Mouse (Mus musculus) layer of hippocampus, adult 9-10 months (tissue): ENCODE measurements around the gene Ethe1.
A peak's percentile ranks its signal among the peaks of the same experiment; 100 is the strongest.

Experiments
- DNase-seq: peaks from one replicate; pipeline ENCODE4 v3.0.0; 2022; ENCODE audit warnings: low spot score

Gene Ethe1

DNA sequence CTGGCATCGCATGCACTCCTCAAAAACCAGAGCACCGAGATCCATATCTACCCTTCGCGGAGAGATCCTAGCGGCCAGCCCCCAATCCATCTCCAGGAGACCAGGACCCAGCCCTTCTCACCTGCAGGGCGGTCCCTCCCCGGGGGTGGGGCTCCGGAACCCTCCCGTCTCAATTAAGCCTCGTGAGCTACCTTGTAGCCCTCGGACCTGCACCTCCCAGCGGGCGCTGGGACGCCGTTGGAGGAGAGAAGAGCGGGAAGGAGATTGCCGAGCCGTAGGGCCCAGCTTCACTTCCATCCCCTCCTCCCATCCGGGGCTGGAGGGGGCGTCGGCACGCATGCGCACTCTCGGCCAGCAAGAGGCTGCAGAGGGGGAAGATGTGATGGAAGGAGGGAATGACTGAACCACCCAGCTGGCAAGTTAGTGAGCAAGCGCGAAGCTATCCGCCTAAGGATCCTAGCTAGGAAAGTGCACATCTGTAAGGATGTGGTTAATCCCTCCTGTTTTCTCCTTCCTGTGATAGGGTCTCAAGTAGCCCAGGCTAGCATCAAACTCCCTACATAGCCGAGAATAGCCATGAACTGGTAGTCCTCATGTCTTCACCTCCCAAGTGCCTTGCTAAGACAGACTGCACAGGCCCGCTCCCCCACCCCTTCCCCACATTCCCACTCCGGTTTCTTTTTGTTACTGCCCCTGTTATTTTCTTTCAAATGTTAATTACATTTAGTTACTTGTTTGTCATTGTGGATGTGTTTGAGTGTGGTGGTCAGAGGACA is at the start of gene Ethe1, which contains the start of gene Zfp575:
Gene Ethe1, plus strand, starts transcription at position 214 of the 776 bp plus-strand sequence.
Gene Zfp575, minus strand, starts transcription at position 312 of the 776 bp plus-strand sequence.
- no peak for DNase-seq

DNA sequence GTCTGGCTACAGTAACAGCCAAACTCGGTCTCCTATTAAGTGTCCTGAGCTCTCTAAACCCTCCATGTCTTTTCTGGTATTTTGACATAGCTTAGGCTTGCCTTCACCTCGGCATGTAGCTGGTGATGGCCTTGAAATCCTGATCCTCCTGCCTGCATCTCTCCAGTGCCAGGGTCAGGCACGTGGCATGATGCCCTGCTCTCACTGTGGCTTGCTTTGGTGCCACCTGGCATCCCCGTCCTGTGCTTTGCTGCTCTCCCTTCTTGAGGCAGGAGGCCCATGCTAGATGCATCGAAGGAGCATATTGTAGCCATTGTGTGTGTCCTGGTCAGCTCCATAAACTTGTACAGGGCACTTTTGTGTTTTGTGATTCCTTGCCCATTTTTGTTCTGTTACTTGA is 49.8 kb upstream of the Ethe1 start:
- DNase-seq: no peak

DNA sequence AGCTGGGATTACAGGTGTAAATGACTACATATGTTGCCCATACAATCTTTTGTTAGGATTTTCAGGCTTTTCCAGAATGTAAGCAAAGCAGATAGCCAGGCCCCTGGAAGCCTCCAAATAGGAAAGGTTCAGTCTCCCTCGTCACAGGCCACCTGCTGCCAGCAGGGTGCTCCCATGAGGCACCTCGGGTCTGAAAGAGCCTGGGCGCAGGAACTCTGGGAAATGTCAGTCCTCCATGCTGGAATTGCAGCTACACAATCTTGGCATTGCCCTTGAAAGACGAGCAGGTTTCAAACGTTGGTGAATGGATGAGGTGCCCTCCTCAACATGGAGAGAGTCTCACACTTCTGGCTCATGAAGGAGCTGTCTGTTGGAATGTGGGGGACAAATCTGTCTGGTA is 49.2 kb upstream of the Ethe1 start:
- no peak for DNase-seq

DNA sequence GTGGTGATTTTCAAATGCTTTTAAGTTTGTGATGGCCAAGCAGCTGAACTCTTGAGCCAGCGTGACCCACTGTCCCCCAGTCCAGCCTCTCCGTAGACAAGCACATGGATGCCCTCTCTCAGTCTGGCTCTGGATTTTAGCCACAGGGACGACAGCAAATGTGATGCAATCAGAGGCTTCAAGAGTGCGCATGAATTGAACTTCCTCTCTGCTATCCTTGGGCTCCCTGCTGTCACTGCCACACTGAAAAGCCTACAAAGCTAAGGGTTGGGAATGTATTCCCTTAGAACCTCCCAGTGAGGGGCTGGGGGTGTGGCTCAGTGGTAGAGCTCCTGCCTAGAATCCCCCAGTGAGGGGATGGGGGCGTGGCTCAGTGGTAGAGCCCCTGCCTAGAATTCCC is 48.6 kb upstream of the Ethe1 start:
- DNase-seq: no peak

DNA sequence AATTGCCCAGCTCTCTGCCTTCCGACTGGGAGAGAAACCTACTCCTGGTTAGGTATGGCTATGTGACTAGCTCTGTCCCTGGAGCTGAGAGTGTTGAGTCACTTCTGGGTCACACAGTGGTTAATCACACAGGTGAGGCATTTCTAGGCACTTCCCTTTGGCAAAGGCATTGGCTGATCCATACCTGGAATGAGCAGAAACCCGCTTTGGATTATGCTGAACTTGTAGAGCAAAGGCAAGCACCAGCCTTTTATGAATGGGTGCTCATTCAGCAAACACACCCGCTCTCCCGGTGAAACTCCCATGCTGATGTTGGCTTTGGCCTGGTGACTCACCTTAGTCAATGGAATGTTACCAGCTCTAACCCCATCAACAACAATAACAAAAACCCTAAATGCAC is 47.7 kb upstream of the Ethe1 start:
- no peak for DNase-seq

DNA sequence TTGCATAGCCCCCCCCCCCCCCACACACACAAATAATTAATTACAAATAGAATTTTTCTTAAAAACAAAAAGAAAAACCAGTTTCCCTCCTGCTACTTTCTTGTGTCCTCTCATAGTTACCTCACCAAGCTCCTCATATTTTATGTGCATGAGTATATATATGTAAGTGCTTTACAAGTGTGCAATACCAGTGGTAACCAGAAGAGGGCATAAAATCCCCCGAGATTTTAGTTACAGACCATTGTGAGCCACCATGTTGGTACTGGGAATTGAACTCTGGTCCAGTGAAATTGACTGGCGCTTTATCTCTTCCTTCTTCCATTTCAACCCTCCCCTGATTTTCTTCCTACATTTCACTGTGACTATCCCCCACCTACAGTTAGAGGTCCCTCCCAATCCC is 42.8 kb upstream of the Ethe1 start:
- no peak for DNase-seq

DNA sequence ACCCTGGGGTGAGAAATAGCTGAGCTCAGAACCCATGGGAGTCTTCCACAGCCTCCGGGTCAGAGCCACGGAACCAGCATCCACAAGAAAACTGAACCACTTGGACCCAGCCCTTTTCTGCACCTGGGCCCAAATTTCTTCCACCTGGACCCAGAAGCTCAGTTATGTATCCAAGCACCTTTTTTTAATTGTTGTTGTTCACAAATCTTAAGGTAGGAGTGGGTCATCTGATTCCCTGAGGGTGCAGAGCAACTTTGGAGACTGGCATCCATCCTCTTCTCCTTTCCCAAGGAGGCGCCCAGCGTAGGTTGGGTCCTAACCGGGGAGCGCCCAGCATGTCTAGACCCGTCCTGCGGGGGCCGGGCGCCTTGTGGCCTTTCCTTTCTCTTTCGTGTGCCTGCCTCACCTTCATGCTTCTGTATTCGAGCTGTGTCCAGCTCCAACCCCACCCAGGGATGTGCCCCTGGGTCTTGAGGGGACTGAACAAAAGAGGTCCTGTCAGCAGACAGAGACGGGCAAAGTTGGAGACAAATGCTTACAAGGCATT is 41.2 kb upstream of the Ethe1 start, which contains the start of the genes Pinlyp and Xrcc1:
Gene Pinlyp, minus strand, starts transcription at position 51 of the 547 bp plus-strand sequence.
Gene Xrcc1, plus strand, starts transcription at position 222 of the 547 bp plus-strand sequence.
- DNase-seq: no peak

DNA sequence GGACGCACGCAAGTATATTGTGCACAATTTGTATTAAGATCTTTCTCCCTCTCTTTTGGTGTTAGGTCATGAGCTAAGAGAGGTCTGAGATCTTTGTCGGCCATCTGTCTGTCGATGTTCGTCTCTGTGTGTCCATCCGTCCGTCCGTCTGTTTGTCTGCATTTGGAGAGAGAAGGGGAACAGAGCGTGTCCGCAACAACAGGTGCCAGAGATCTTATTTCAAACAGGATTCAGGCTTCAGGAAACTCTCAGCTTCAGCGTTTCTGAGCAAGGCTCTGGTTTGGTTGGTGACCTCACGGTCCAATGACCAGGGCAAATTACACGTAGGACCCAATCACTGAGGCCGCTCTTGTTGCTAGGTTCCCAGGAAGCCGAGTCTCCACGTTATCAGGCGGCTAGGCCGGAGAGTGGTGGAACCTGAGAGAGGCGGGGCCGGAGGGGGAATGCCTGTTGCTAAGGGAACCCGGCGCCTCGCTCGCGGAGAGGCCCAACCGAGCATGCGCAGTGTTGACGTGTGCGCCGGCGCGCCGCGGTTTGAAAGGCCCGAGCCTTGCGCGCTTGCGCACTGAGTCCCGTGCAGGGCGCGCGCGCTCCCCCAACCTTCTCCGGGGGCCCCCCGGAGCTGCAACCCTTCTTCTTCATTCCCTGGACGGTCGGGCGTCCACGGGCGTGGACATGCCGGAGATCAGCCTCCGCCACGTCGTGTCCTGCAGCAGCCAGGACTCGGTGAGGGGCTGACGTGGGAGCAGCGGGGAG is 40.5 kb upstream of the Ethe1 start:
- DNase-seq: peak; percentile 96

DNA sequence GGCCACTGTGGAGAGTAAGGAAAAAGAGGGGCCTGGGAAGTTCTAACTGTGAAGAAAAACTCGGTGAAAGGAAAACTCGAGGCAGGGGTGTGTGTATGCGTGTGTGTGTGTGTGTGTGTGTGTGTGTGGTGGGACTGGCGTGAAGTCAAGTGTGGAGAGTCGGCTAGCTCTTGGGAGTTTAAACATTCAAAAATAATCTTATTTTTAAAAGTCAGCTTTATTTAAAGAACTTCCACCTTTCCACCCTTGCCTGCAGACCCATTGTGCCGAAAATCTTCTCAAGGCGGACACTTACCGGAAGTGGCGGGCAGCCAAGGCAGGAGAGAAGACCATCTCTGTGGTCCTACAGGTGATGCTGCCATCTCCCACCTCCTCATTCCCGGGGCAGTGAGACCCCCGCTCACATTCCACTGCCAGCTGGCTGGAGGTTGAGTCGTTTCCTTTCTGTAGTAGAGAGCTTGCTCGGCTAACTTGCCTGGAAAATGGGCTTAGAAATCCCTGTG is 39.8 kb upstream of the Ethe1 start:
- DNase-seq: no peak

DNA sequence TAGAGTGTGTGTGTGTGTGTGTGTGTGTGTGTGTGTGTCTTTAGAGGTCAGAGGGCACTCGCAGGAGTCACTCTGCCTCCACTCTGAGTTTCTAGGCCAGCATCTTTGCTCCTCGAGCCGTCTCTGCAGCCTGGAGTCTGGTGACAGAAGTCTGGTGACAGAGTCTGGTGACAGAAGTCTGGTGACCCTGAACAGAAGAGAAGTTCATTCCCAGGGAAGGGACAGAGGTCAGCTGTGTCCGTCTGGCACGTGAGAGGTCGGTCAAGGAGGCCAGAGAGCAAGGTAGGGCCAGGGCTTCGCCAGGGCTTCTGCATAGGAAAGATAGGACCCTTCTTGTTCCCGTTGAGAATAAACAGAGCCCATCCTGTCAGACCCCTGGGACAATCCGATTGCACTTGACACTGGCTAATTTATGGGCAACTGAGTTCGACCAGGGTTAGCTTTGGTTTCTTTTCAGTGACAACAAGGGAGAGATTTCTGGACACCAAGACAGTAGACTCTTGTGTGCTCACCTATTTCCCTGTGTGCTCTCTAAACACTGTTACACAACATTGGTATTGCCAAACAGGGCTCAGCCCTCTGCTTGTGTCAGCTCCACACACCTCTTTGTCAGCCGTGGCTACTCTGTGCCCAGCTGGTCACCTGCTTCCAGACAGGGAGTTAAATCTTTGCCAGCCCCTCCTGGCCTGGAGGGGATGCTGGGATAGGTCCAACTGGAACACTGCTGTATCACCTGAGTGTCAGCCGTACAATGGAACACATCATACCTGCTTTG is 35.2 kb upstream of the Ethe1 start:
- DNase-seq: no peak

DNA sequence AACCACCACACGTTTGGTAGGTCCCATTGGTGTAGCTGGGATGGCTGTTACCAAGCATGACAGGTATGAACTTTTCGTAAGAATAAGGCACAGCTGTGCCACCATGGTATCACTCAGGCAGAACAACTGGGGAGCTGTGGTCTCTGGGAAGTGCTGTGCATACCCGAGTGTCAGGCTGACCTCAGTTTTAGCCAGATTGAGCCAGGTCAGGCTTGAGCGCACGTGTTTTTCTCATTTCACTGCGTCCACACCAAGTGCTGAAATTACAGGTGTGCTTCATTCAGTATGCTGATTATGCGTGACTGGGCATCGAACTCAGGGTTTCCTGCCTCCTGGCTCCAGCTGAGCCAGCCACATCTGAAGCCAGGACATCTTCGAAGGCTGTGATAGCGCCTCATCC is 31.6 kb upstream of the Ethe1 start:
- DNase-seq: no peak

DNA sequence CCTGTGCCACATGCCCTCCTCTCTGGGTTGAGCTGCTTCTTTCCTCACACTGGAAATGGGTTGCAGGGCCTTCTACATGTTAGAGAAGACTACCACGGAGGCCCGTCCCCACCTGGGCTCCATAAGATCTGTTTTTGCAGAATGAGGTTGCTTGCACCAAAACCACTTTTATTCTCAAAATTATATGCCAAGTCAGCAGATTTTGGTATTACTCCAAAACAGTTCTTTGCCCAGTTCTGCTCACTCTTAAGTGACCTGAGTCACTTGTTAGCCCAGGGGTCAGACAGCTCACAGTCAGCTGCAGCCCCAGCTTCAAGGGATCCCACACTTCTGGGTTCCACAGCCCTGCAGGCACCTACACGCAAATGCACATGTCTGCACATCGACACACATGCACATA is 25.9 kb upstream of the Ethe1 start:
- no peak for DNase-seq

DNA sequence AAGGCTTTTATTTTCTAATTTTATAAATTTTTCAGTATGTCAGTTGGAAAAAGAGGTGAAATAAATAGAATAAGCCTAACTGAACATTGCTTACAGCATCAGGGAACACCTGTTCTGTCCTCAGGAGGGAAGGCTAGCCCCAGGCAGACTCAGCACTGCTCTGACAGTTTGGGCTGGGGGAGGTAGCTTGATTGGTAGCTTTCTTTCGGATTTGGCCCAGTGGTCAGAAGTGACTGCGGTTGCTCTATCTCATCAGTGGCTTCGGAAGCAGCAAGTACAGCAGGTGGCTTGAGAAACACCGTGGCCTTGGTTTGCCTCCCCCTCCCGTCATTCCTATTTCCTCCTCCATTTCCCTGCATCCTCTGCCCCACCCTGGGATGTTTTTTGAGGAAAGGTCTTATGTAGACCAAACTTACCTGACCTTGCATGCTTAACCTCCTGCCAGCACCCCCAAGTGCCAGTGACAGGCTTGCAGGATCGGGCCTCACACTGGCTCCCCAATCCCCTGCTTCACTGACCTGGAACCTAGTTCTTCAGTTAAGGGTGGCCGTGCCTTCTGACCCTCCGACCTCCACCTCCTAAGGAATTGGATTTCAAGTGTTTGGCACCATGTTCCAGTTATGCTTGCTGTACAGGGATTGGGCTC is 24.0 kb upstream of the Ethe1 start:
- DNase-seq: no peak

DNA sequence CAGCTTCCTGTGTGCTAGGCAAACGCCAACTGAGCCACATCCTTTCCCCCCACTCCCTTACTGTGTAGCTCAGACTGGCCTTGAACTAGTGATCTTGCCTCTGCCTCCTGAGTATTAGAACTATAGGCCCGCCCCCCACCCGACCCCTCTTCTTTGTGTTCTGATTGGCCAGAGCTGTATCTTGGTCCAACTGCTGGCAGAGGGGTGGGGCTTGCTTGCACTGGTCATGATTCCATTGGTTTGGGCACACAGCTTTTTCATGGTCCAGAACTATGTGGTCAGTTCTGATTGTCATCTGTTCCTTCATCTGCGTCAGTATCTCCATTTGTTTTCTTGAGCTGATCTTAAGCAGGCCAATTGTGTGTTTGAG is 23.5 kb upstream of the Ethe1 start:
- DNase-seq: no peak

DNA sequence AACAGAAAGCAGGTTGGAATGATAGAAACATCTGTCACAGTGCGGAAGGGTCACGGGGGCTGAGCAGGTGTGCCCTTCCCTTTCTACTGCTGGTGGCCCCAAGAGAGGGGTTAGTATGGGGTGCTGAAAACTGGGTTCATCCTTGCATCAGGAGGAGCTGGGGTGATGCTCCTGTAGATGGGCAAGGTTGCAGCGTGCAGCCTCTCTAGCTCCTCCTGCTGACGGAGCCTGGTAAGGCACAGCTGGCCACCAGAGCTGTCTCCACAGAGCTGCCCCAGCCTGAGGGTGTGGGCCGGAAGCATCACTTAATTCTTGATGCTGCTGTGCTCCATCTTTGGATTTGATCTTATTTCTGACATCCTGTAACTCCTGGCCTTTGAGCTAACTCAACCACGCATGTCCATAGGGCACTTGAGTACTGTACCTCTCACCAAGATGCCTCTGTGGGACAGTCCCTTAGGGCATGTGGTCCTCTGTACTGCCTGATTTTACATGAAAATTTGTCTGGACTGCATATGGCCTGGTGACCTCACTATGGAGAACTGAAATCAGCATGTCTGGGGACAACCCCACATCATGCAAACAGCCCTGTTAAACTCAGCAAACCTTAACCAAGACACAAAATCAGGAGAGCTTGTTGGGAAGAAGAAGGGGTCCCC is 22.6 kb upstream of the Ethe1 start:
- no peak for DNase-seq

DNA sequence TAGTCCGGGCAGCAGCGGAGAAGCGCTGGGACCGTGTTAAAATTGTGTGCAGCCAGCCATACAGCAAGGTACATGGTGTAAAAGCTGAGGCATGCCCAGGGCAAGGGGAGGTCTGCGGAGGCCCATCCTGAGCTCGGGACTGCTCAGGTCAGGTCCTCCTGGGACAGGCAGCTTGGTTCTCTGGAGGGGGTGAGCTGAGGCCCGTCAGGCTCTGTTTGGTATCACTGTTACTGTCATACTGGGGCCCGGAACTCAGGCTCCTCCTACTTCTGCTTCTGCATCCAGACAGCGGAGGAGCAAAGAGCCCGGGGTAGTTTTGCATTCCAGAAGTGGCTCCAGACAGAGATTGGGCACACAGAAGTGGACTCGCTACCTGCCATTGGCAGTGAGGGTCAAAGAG is 21.7 kb upstream of the Ethe1 start:
- no peak for DNase-seq

DNA sequence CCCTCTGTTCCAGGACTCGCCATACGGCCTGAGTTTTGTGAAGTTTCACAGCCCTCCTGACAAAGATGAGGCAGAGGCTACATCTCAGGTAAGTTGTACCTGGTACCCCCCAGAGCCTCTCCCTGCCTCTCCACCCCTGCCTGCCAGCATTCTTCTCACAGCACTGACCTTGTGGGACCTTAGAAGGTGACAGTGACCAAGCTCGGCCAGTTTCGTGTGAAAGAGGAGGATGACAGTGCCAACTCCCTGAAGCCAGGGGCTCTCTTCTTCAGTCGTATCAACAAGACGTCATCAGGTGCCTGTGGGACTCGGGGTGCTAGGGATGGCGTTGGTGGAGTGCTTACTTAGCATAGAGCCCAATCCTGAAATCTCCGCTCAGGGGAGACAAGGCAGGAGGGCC is 21.1 kb upstream of the Ethe1 start:
- DNase-seq: no peak

DNA sequence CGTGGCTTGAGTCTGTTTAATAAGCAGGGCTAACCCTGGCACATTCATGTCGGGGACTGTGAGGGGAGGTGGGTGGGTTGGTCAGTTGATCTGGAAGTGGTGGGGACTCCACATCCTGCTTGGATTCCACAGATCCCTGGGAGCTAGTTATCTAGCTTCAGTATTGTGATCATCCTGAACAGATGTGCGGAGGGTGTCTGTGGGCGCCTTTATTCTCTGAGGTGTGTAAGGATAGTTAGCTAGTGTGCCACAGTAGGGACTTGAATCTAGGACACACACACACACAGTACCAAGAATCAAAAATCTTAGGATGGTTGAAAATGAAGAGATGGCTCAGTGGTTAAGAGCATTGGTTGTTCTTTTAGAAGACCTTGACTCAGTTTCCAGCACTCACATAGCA is 18.8 kb upstream of the Ethe1 start:
- DNase-seq: no peak

DNA sequence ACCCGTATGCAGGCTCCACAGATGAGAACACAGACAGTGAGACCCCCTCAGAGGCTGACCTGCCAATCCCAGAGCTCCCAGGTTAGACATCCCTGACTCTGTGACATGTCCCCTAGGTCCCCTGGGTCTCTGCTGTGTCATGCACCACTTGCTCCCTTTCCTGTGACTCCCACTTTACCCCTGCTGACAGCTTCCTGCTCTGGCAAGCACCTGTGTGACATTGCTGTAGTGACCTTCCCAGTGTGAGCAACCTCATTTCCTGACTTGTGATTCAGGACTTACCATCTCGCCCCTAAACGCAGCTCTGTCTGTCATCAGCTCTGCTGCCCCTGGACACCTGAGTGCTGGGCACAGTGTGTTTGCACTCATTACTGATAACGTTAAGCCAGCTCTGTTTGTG is 16.3 kb upstream of the Ethe1 start:
- no peak for DNase-seq

DNA sequence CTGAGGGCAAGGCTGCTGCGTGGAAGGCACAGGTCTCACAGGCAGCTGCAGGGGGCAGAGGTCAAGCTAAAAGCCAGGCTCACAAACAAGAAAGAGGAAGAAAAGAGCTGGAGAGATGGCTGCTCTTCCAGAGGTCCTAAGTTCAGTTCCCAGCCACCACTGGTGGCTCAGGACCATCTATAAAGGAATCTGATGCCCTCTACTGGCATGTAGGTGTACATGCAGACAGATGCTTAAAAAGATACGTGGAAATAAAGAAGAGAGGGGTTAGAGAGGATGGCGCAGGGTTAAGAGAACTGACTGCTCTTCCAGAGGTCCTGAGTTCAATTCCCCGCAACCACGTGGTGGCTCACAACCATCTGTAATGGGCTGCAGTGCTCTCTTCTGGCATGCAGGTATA is 14.9 kb upstream of the Ethe1 start:
- no peak for DNase-seq

DNA sequence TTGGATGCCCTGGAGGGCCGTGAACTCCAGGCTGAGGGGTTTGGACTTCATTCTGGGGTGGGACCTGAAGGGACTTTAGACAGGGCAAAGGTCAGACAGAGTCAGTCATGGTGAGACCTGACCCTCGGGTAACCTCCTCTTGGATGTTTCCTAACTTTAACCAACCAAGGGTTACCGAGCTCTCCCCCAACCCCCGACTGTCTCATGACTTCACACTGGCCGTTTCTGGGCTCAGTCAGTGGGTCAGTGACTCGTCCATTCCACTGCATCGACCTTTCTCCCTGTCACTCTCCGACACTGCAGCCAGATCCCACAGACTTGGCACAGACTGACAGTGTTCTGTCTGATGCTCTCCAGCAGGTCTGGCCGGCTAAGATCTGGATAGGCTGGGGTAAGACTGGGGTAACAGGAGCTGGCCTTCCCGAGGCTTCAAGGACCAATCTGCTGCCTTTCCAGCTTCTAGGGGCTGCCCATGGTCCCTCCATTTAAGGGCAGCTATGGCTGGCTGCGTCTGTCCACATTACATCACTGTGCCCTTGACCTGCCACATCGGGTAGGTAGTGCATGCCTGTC is 13.0 kb upstream of the Ethe1 start:
- DNase-seq: no peak
